Mouse (Mus musculus): Measurements from ENCODE around the gene Cst12.

The Cst12 gene

DNA sequence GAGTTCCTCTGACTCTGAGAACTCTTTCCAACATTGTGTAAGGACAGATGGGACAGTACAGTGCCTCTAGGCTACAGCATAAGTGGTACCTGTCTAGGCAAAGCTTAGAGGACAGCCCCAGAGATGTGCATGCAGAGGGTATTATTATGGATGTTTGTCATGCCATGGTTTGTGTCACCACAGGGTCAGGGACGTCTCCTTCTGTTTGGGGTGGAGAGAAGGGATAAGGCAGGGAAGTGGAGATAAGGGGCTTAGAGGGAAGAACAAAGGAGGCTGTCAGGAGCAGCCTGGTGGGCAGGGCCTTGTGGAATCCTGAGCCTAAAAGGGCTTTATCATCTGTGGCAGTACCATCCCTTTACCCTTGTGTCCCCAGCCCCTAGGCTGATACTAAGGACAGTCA is 7.5 kb upstream of the Cst12 start, which contains the start of gene 8030411F24Rik:
Gene 8030411F24Rik, plus strand, starts transcription at position 301 of the 400 bp plus-strand sequence.
- H3K4me1 ChIP-seq (replicated peaks; ENCODE audit: low read depth, low read length) = peaks cover 7% of the 10 kb centered on the region; the same call in 1 of the 2 replicates
- TF ChIP-seq POU5F1 (IDR thresholded peaks at IDR 0.05; ENCODE audit: borderline replicate concordance, low read length) (no peak), CTCF (conservative IDR thresholded peaks at IDR 0.05; ENCODE audit: low read length) (no peak), NANOG (IDR thresholded peaks at IDR 0.05; ENCODE audit: borderline replicate concordance, low read length) (no peak)
- no peaks in the 10 kb centered on the region for H3K27me3 ChIP-seq (ENCODE audit: insufficient read depth, low read length)
- H3K9me3 ChIP-seq (ENCODE audit: low read length) = no peaks in the 10 kb centered on the region
- H3K4me3 ChIP-seq (replicated peaks; ENCODE audit: low read length) = no peak within 1 kb of the TSS
- no peaks in the 10 kb centered on the region for H3K36me3 ChIP-seq (ENCODE audit: insufficient read depth, low read length)

DNA sequence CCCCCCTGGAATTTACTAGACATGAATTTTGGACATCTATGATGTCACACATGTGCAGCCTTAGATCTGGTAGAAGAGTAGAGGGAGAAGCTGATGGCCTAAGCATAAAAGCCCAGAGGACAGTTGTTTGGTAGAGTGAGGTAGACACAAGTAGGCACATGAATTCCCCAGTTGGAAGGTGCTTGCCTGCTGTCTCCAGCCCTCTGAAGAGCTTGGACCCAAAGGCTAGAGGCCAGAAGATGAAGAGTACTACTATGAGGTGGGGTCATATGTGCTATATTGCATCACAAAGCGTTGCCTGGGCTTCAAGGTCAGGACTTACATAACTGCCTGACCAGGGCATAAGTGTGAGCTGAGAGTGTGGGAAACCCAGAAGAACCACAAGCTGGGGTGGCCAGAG is 9.3 kb downstream of the Cst12 start, which contains the start of gene Cst8:
Gene Cst8, plus strand, starts transcription at position 301 of the 400 bp plus-strand sequence.
- Histone ChIP-seq H3K4me3 (replicated peaks; ENCODE audit: low read length) (no peak within 1 kb of the TSS), H3K36me3 (ENCODE audit: insufficient read depth, low read length) (no peaks in the 10 kb centered on the region), H3K4me1 (replicated peaks; ENCODE audit: low read depth, low read length) (no peaks in the 10 kb centered on the region), H3K27me3 (ENCODE audit: insufficient read depth, low read length) (no peaks in the 10 kb centered on the region), H3K9me3 (ENCODE audit: low read length) (no peaks in the 10 kb centered on the region)
- no peak for TF ChIP-seq POU5F1 (IDR thresholded peaks at IDR 0.05; ENCODE audit: borderline replicate concordance, low read length)
- TF ChIP-seq NANOG (IDR thresholded peaks at IDR 0.05; ENCODE audit: borderline replicate concordance, low read length) = no peak
- no peak for TF ChIP-seq CTCF (conservative IDR thresholded peaks at IDR 0.05; ENCODE audit: low read length)

DNA sequence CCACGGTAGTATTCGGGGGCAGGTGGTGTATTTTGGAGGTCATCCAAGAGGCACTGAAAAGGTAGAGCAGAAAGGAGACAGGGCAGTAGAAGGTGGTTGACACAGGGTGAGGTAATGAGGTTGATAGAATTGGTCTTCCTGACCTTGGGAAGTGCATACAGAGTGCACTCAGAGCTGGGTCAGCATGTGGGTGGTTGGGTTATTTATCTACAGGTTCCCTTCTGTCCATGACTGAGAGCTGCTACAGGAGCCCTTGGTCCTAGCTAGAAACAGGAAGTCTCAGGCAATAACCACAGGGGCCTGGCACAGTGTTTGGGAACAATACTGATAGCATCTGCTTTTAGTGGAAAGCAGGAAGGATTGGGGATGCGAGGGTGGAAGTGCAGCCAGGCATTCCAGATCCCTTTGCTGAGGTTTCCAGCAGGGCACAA is 12.3 kb downstream of the Cst12 start:
- Histone ChIP-seq H3K27me3 (ENCODE audit: insufficient read depth, low read length) (no peaks in the 10 kb centered on the region), H3K36me3 (ENCODE audit: insufficient read depth, low read length) (no peaks in the 10 kb centered on the region), H3K4me1 (replicated peaks; ENCODE audit: low read depth, low read length) (no peaks in the 10 kb centered on the region), H3K9me3 (ENCODE audit: low read length) (no peaks in the 10 kb centered on the region), H3K4me3 (replicated peaks; ENCODE audit: low read length) (no peak overlapping the region)
- no peak for TF ChIP-seq NANOG (IDR thresholded peaks at IDR 0.05; ENCODE audit: borderline replicate concordance, low read length)
- no peak for TF ChIP-seq POU5F1 (IDR thresholded peaks at IDR 0.05; ENCODE audit: borderline replicate concordance, low read length)
- TF ChIP-seq CTCF (conservative IDR thresholded peaks at IDR 0.05; ENCODE audit: low read length) = no peak

DNA sequence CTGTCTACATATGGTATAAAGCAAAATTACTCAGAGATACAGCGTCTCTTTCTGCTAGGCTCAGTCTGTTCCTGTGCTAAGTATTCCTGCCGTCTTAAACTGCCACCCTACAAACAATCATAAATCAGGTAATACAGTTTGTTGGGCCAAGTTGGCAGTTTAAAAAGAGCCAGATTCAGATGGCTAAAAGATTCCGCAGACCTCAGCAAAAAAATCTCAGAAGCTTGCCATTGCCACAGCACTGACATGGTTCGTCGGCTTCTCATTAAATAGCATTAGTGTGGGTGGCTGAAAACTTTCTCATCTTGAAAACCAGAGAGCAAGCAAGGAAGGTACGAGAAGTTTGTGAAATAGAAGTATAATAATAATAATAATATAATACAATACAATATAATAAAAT is 17.5 kb downstream of the Cst12 start:
- no peak overlapping the region for H3K4me3 ChIP-seq (replicated peaks; ENCODE audit: low read length)
- TF ChIP-seq NANOG (IDR thresholded peaks at IDR 0.05; ENCODE audit: borderline replicate concordance, low read length) (no peak), CTCF (conservative IDR thresholded peaks at IDR 0.05; ENCODE audit: low read length) (no peak), POU5F1 (IDR thresholded peaks at IDR 0.05; ENCODE audit: borderline replicate concordance, low read length) (no peak)
- H3K36me3 ChIP-seq (ENCODE audit: insufficient read depth, low read length) = no peaks in the 10 kb centered on the region
- no peaks in the 10 kb centered on the region for H3K4me1 ChIP-seq (replicated peaks; ENCODE audit: low read depth, low read length)
- no peaks in the 10 kb centered on the region for H3K9me3 ChIP-seq (ENCODE audit: low read length)
- H3K27me3 ChIP-seq (ENCODE audit: insufficient read depth, low read length) = no peaks in the 10 kb centered on the region

DNA sequence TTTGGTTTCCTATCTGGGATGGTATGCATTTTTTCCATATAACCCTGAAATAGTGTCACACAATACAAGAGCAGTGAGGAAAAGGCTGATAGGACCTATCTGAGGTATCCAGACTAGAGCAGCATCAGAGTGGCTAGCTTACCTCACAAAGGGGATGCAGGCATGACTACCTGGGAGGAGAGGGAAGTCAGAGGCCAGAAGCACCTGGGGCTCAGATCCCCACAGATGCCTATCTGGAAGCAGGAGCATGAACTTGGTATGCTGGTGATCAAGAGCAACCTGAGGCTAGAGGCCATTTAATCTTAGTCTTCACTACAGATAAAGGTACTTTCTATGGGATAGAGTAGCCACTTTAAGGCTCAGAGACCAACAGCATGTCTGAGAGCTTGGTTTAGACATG is 30.7 kb downstream of the Cst12 start, which contains the start of gene Cst13:
Gene Cst13, plus strand, starts transcription at position 173 of the 400 bp plus-strand sequence.
- H3K4me1 ChIP-seq (replicated peaks; ENCODE audit: low read depth, low read length) = no peaks in the 10 kb centered on the region
- no peaks in the 10 kb centered on the region for H3K36me3 ChIP-seq (ENCODE audit: insufficient read depth, low read length)
- no peaks in the 10 kb centered on the region for H3K27me3 ChIP-seq (ENCODE audit: insufficient read depth, low read length)
- peaks cover 2% of the 10 kb centered on the region; the same call in 1 of the 2 replicates for H3K9me3 ChIP-seq (ENCODE audit: low read length)
- no peak within 1 kb of the TSS for H3K4me3 ChIP-seq (replicated peaks; ENCODE audit: low read length)
- TF ChIP-seq CTCF (conservative IDR thresholded peaks at IDR 0.05; ENCODE audit: low read length) (no peak), POU5F1 (IDR thresholded peaks at IDR 0.05; ENCODE audit: borderline replicate concordance, low read length) (no peak), NANOG (IDR thresholded peaks at IDR 0.05; ENCODE audit: borderline replicate concordance, low read length) (no peak)

DNA sequence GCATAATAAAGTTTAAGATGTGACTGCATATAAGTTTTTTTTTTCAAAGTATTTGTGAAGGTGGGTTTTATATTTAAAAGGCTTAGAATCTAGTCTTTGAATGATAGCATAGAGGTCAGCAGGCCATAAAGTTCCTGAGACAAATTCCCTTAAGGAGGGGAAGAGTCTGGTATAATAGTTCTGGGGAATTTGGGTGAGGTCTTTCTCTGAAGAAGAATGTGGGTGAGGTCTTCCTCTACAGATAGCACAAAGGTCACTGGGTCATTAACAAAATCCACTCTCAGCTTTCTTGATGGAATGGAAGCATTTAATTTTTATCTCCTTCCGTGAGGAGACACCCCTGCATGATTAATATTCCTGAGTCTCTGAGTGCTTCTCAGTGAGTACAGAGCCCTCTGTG is 36.8 kb downstream of the Cst12 start:
- Histone ChIP-seq H3K4me3 (replicated peaks; ENCODE audit: low read length) (no peak overlapping the region), H3K9me3 (ENCODE audit: low read length) (no peaks in the 10 kb centered on the region)
- TF ChIP-seq NANOG (IDR thresholded peaks at IDR 0.05; ENCODE audit: borderline replicate concordance, low read length) (no peak), POU5F1 (IDR thresholded peaks at IDR 0.05; ENCODE audit: borderline replicate concordance, low read length) (no peak), CTCF (conservative IDR thresholded peaks at IDR 0.05; ENCODE audit: low read length) (no peak)

DNA sequence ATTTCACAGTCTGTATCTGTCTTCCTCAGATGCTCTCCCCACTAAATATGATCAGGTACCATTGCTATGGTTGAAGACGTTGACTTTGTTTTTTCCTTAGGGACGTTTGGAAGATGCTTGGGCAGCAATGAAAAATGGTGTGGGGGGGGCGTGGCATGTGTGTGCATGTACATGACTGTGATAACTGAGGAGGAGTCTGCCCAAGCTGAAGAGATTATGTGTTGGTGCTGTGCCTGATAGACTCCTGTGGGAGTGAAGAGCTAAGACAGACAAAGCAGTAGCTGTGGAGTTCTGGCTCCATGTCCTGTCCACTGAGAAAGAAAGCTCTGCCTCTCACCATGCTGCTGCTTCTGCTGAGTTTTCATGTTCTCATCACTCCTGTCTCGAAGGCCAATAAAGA is 45.8 kb downstream of the Cst12 start, which contains the start of gene Cst9:
Gene Cst9, plus strand, starts transcription at position 236 of the 400 bp plus-strand sequence.
- H3K4me1 ChIP-seq (replicated peaks; ENCODE audit: low read depth, low read length) = no peaks in the 10 kb centered on the region
- H3K36me3 ChIP-seq (ENCODE audit: insufficient read depth, low read length) = no peaks in the 10 kb centered on the region
- no peaks in the 10 kb centered on the region for H3K27me3 ChIP-seq (ENCODE audit: insufficient read depth, low read length)
- no peaks in the 10 kb centered on the region for H3K9me3 ChIP-seq (ENCODE audit: low read length)
- no peak within 1 kb of the TSS for H3K4me3 ChIP-seq (replicated peaks; ENCODE audit: low read length)
- TF ChIP-seq NANOG (IDR thresholded peaks at IDR 0.05; ENCODE audit: borderline replicate concordance, low read length) = no peak
- no peak for TF ChIP-seq CTCF (conservative IDR thresholded peaks at IDR 0.05; ENCODE audit: low read length)
- TF ChIP-seq POU5F1 (IDR thresholded peaks at IDR 0.05; ENCODE audit: borderline replicate concordance, low read length) = no peak

More for the DNA sequence above, 36.8 kb downstream of the Cst12 start:
- Histone ChIP-seq H3K4me1 (replicated peaks; ENCODE audit: low read depth, low read length) (peaks cover 11% of the 10 kb centered on the region), H3K36me3 (ENCODE audit: insufficient read depth, low read length) (no peaks in the 10 kb centered on the region), H3K27me3 (ENCODE audit: insufficient read depth, low read length) (no peaks in the 10 kb centered on the region)

DNA sequence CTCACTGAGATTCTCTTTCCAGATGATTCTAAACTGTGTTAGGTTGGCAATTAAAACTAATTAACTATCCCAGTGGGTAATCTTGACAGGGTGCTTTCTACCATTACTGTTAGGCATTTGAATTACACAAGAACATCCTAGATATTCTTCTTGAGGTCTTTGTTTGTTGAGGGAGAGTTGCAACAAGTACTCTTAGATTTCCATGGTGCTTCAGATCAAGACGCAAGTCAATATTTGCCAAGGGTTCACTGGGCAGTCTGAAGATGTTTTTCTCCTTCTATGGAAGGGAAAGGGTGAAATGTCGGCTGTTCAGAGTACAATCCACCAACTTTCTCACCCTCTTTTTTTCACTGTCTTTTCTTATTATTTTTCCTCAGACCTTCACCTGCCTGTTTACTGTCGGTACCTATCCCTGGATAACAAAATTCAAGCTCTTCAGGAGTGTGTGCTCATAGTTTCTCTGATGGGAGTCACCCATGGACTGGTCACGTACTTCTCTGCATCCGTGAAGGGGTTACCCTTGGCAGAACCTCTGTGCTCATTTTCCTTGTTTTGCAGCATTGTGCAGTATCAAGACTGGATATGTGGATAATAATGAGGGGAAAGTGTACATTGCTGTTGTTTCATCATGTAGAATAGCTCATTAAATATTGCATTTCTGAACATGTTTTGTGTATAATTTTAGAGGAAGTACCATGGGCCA is 49.1 kb downstream of the Cst12 start:
- no peaks in the 10 kb centered on the region for H3K9me3 ChIP-seq (ENCODE audit: low read length)
- TF ChIP-seq NANOG (IDR thresholded peaks at IDR 0.05; ENCODE audit: borderline replicate concordance, low read length) (no peak), POU5F1 (IDR thresholded peaks at IDR 0.05; ENCODE audit: borderline replicate concordance, low read length) (no peak), CTCF (conservative IDR thresholded peaks at IDR 0.05; ENCODE audit: low read length) (no peak)
- H3K36me3 ChIP-seq (ENCODE audit: insufficient read depth, low read length) = no peaks in the 10 kb centered on the region
- no peaks in the 10 kb centered on the region for H3K4me1 ChIP-seq (replicated peaks; ENCODE audit: low read depth, low read length)
- H3K27me3 ChIP-seq (ENCODE audit: insufficient read depth, low read length) = no peaks in the 10 kb centered on the region
- no peak overlapping the region for H3K4me3 ChIP-seq (replicated peaks; ENCODE audit: low read length)
